Mouse (Mus musculus) cerebellum, postnatal 25 days (tissue): ENCODE results near the gene Cgn.
A peak's percentile ranks its signal among the peaks of the same experiment; 100 is the strongest.

Source experiments
- DNase-seq, 2 experiments: peaks; one replicate each; pipeline ENCODE4 v3.0.0; 2021; ENCODE audit warnings: mixed read lengths in 2 of 2

Gene Cgn

DNA sequence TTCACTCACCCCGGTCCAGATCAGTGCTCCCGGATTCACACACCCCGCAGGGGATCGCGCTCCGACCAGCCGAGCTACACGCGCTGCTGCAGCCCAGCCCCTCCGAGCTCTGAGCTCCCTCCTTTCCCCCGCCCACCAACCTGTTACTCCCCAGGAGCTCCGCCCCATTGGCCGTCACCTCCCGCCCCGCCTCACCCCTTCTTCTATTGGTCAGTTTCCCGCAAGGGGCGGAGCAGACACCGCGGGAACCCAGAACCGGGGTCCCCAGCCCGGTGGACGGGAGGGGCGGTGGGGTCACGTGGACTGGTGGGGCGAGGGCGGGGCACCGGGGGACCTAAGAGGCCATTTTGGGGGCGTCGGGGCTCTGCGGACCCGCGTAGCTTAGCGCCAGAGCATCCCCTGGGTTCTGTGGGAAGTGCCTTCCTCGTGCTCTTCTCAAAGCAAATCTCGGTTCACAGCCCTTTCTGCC lies at the start of gene Cgn:
Gene Cgn, minus strand, starts transcription at position 126 of the 469 bp plus-strand sequence.
- peak; percentile 97 to 98 for DNase-seq

DNA sequence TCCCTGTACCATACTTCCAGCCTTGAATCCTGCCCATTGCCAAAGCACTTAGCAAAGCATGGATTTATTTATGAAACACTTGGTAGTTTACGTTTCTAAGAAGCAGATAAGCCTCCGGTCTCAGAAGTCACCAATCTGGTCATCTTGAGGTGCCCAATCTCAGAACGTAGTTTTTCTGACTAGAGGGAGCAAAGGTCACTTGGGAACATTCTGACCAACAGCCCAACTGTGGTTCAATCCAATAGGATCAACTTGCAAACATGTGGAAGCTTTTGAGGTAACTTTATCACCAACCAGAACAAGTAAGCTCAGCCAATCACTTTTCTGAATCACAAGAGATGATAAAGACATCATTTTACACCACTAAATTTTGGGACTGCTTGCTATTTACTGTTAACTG lies 49.1 kb upstream of the Cgn start:
- DNase-seq: no peak

GRCm38 (mm10) chr3:94833358-94833757 lies 47.1 kb upstream of the Cgn start:
- DNase-seq: no peak

- DNase-seq: no peak
Observed at GRCm38 (mm10) chr3:94832701-94833100, 46.4 kb upstream of the Cgn start.

- DNase-seq: no peak
Observed at GRCm38 (mm10) chr3:94832100-94832499, 45.8 kb upstream of the Cgn start.

DNA sequence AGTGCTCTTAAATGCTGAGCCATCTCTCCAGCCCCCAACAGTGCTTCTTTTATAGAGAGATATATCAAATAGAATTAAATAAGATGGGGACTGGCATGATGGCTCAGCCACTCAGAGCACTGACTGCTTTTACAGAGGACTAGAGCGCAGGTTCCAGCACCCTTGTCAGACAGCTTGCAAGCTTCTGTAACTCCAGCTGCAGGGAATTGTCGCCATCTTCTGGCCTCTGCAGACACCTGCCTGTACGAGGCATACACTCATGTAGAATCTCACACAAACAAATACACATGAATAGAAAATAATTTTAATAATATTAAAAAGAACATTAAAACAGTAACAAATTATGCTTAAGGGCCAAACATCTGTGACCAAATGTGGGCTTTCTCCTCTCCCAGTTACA lies 37.8 kb upstream of the Cgn start:
- DNase-seq: no peak

DNA sequence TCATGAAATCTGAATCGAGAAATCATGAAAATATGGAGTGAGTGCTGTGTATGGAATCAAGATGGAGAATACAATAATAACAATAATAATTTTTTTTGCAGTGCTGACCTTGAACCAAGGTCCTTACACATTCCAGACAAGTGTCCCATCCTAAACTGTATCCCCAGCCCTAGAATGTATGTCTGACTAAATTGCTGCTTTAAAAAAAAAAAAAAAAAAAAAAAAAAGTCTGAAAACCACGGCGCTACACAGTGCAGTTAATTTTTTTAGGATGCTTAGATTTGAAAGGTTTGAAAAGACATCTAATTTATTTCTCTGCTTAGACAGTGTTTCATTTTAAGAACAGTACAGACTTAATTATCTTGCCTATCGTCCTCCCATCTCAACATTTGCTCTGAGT lies 35.8 kb upstream of the Cgn start:
- no peak for DNase-seq

GRCm38 (mm10) chr3:94821008-94821638 lies 34.8 kb upstream of the Cgn start:
- peak; percentile 71 to 72 for DNase-seq

- no peak for DNase-seq
Observed at GRCm38 (mm10) chr3:94819452-94820425, 33.4 kb upstream of the Cgn start.

DNA sequence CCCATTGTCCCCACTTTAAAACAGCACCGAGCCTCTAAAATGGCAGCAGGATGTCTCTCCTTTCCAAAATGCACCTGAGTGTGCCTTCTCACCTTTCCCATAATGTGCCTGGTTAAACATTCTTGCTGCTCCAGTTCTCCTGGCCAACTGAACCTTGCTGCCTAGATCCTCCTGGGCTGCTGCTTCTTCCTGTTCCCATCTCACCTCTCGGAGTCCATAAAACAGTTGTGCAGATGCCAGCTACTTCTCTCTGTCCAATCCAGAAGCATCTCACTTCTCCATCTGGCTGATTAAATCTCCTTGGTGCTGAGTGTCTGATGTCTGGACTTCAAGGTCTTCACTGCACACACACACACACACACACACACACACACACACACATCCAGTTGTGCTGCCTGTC lies 31.4 kb upstream of the Cgn start:
- DNase-seq: no peak

GRCm38 (mm10) chr3:94815603-94816002 lies 29.3 kb upstream of the Cgn start:
- no peak for DNase-seq

DNA sequence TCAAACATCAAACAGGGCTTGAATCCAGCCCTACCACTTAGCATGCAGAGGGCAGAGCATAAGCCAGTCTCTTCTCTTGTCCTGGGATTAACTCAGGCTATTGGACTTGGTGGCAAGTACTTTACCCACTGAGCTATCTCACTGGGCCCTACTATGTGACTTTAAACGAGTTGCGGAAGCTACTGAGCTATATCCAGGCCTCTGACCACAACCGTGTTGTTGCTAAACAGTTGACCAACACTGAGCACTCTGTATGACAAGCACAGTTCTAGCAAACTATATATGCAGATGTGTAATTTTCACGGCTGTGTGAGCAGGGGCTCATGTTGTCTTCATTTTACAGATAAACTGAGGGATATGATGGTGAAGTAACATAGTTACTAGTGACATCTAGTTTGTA lies 28.4 kb upstream of the Cgn start:
- DNase-seq: no peak

DNA sequence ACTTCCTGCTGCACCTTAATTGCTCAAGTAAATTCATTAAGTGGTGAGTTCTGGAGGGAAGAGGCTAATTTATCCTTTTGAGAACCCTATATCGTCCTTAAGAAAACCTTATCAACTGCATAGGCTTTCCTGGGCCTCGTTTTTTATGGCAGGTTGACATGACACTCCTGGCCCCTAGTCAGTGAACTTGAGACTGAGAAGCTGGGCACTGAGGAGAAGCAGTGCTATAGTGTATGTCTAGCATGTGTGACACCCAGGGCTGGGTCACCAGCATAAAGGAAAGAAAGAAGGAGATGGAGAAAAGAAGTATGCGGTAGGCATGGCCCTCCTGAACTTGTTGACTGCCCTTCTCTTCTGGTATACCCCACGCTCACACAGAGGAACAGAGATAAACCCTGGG lies 27.8 kb upstream of the Cgn start:
- no peak for DNase-seq

DNA sequence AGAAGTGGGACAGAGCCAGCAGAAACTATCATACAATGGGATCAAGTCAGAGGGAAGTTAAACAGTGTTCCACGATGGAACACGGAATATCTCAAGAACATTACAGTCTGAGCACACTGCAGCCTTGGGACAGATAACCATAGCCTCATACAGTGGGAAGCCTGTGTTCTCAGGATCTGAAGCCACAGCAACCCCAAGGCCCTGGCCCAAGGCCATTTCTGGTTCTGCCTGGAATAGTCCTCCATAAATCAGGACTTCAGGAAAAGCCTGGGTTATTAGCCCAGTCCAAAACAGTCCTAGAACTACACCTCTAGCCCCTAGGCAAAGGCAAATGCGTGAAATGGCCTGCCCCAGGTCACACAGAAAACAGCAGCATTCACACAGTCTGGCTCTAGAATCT lies 27.4 kb upstream of the Cgn start:
- DNase-seq: no peak

DNA sequence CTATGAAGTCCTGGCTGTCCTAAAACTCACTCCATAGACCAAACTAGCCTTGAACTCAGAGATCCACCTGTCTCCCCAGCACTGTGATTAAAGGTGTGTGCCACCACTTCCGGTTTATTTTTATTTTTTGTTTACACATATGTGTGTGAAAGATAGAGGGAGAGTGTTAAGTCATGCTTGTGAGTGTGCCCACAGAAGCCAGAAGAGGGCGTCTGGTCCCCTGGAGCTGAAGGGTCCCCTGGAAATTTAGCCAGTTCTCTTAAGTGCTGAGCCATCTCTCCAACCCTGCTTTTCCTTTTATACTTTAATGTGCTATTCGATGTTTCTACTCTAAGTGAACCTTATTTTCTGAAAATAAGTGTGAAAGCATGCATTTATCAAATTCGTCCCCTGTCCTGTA lies 25.3 kb upstream of the Cgn start:
- no peak for DNase-seq

- no peak for DNase-seq
Observed at GRCm38 (mm10) chr3:94808296-94808695, 22.0 kb upstream of the Cgn start.

GRCm38 (mm10) chr3:94804976-94805375 lies 18.7 kb upstream of the Cgn start:
- no peak for DNase-seq

DNA sequence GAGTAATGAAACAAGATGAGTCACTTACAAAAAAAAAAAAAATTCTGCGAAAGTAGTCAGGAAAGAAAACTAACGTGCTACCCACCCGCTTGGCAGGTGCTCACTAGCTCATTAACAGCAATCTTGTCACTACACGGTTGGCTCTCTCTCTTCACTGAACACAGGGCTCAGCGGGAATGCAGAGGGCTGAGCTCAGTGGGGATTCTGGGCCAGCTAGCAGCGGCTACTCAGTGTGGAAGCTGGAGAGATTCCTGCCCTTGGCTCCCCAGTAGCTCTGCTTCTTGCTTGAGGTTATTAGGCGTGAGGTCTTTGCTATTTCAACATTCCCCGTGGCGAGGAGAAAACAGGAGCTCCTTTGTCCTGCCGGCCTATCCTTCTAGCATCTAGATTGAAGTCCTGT lies 17.9 kb upstream of the Cgn start:
- peak; percentile 45 to 55 for DNase-seq

GRCm38 (mm10) chr3:94796181-94796580 lies 9.9 kb upstream of the Cgn start:
- DNase-seq: no peak

DNA sequence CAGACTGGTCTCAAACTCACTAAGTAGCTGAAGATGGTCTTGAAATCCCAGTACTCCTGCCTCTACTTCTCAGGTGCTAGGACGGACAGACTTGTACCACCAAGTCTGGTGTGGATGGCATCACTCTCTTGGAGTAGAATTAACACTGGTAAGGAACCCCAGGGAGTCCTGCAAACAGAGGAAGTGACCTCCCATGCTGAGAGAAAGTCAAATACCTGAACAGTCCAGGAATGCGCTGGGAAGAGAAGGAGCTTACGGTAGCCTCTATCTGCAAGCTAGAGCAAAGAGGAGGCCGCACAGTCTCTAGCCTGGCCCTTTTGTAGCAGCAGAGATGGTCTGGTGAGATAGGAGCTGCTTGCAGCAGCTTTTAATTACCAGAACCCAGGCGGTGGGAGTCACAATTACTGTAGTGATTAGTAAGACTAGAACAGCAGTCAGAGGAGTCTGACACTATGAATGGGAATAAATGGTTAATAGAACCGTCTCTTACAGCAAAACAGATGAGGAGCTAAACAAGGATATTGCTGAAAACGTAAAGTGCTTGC lies 9.4 kb upstream of the Cgn start:
- DNase-seq: no peak

DNA sequence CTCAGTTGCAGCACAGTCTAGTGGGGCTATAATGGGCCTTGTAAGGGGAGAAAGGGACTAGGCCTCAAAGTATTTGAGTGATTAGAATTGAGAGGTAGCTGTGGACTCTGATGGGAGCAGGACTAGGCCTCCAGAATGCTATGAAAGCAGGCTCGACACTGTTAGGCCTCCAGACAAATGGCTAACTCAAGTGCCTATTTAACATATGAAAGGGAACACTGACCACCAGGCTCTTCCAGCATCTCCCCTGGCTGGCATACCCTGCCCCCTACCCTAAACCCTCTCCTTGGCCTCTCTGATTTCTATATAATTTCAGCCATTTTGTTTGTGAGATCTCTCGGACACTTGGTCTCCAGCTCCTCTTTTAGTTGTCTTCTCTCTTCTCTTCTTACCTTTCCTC lies 8.1 kb upstream of the Cgn start:
- no peak for DNase-seq

DNA sequence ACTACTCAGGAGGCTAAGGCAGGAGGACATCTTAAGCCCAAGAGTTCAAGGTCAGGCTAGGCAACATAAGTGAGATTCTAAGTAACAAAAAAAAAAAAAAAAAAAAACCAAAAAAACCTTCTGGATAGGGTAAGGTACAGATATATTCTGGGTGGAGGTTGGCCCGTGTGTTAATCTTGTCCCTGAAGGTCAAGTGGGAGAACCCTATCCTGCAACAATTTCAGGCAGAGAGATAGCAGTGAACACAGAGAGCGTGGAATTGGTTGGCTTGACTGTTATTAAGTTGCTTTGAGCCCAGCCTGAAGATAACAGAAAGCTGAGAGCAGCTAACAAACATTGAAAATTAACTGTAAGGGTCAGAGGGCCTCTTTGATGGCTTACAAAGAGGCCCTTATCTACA lies 7.4 kb upstream of the Cgn start:
- DNase-seq: no peak

GRCm38 (mm10) chr3:94792258-94792657 lies 6.0 kb upstream of the Cgn start:
- no peak for DNase-seq

DNA sequence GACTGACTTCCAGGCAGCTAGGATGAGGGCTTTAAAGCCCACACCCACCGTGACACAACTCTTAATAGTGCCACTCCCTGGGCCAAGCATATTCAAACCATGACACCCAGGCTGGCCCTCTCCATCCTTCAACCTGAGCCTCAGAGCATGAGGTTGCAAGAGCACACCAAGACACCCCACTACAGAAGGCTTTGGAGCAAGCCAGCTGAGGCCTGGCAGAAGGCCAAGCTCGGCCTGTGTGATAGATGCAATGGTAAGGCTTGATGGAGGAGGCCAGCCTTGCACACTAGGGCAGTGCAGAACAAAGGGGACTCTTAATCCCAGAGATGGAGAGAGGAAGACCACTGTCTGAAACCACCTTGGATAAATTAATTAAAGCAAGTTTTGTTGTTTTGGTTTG lies 3.2 kb upstream of the Cgn start:
- DNase-seq: peak in 1 of 2 experiments; percentile 64
